Mouse (Mus musculus) E14TG2a.4 (cell line): ENCODE data around the gene Olfr559.

Source experiments
- H3K27me3 ChIP-seq: 2 replicates; pipeline ENCODE4 v1.6.1; 2014; ENCODE audit warnings: low read length, control low read depth; ENCODE audit not compliant: insufficient read depth
- H3K36me3 ChIP-seq: 2 replicates; pipeline ENCODE4 v1.6.1; 2014; ENCODE audit warnings: low read length, control low read depth; ENCODE audit not compliant: insufficient read depth
- H3K4me1 ChIP-seq: replicated peaks from 2 replicates; pipeline ENCODE4 v1.6.1; 2014; ENCODE audit warnings: low read depth, low read length, control low read depth
- H3K4me3 ChIP-seq: replicated peaks from 2 replicates; pipeline ENCODE4 v1.5.1; 2014; ENCODE audit warnings: mild to moderate bottlenecking, low read length
- H3K9me3 ChIP-seq: 2 replicates; pipeline ENCODE4 v1.6.1; 2014; ENCODE audit warnings: low read length, control low read depth
- CTCF ChIP-seq: conservative IDR thresholded peaks from 2 replicates; pipeline ENCODE4 v1.5.1; 2014; ENCODE audit warnings: low read length
- NANOG ChIP-seq: IDR thresholded peaks from 2 replicates; pipeline ENCODE4 v1.6.1; 2014; ENCODE audit warnings: borderline replicate concordance, low read length, mixed read lengths
- POU5F1 ChIP-seq: IDR thresholded peaks from 2 replicates; pipeline ENCODE4 v1.6.1; 2014; ENCODE audit warnings: low read length, borderline replicate concordance

Gene Olfr559

GRCm38 (mm10) chr7:102727391-102727790 lies at the start of gene Olfr559:
Olfr559 (minus strand) TSS chr7:102727491.
- no peaks in the 10 kb centered on the region for H3K27me3 ChIP-seq
- no peaks in the 10 kb centered on the region for H3K9me3 ChIP-seq
- no peaks in the 10 kb centered on the region for H3K4me1 ChIP-seq
- H3K36me3 ChIP-seq: no peaks in the 10 kb centered on the region
- TF ChIP-seq POU5F1 (no peak), NANOG (no peak), CTCF (no peak)
- H3K4me3 ChIP-seq: no peak within 1 kb of the TSS

GRCm38 (mm10) chr7:102770921-102771320 lies 43.6 kb upstream of the Olfr559 start, which contains the start of gene Olfr561:
Olfr561 (plus strand) TSS chr7:102771221.
- Histone ChIP-seq H3K27me3 (no peaks in the 10 kb centered on the region), H3K4me3 (no peak within 1 kb of the TSS), H3K4me1 (no peaks in the 10 kb centered on the region), H3K9me3 (no peaks in the 10 kb centered on the region), H3K36me3 (no peaks in the 10 kb centered on the region)
- TF ChIP-seq CTCF (no peak), NANOG (no peak), POU5F1 (no peak)

GRCm38 (mm10) chr7:102759266-102759665 lies 32.0 kb upstream of the Olfr559 start, which contains the start of the genes Olfr560 and Olfr78:
Olfr560 (minus strand) TSS chr7:102759366.
Olfr78 (minus strand) TSS chr7:102759471.
- Histone ChIP-seq H3K36me3 (no peaks in the 10 kb centered on the region), H3K27me3 (no peaks in the 10 kb centered on the region), H3K4me1 (no peaks in the 10 kb centered on the region), H3K9me3 (no peaks in the 10 kb centered on the region), H3K4me3 (no peak within 1 kb of the TSS)
- TF ChIP-seq CTCF: no peak
- no peak for TF ChIP-seq POU5F1
- no peak for TF ChIP-seq NANOG

- no peak overlapping the region for H3K4me3 ChIP-seq
- no peaks in the 10 kb centered on the region for H3K4me1 ChIP-seq
- H3K9me3 ChIP-seq: no peaks in the 10 kb centered on the region
- no peaks in the 10 kb centered on the region for H3K27me3 ChIP-seq
- H3K36me3 ChIP-seq: no peaks in the 10 kb centered on the region
- TF ChIP-seq NANOG (no peak), POU5F1 (no peak), CTCF (0 out of 2 replicates have a peak, but pooled peaks have one; percentile 4)
These were observed 24.8 kb upstream of the Olfr559 start for GRCm38 (mm10) chr7:102752086-102752485.

- no peaks in the 10 kb centered on the region for H3K4me1 ChIP-seq
- TF ChIP-seq NANOG (no peak), POU5F1 (no peak)
- no peaks in the 10 kb centered on the region for H3K27me3 ChIP-seq
- no peaks in the 10 kb centered on the region for H3K36me3 ChIP-seq
- H3K4me3 ChIP-seq: no peak overlapping the region
- peaks cover 10% of the 10 kb centered on the region for H3K9me3 ChIP-seq
These were observed 10.4 kb upstream of the Olfr559 start for GRCm38 (mm10) chr7:102737705-102738104.

- Histone ChIP-seq H3K4me3 (no peak overlapping the region), H3K4me1 (no peaks in the 10 kb centered on the region)
These were observed 6.5 kb upstream of the Olfr559 start for GRCm38 (mm10) chr7:102733793-102734192.

GRCm38 (mm10) chr7:102718970-102719369 lies 8.3 kb downstream of the Olfr559 start, which contains the start of gene Olfr33:
Olfr33 (minus strand) TSS chr7:102719070.
- TF ChIP-seq POU5F1 (no peak), CTCF (no peak), NANOG (no peak)
- Histone ChIP-seq H3K4me3 (no peak within 1 kb of the TSS), H3K4me1 (no peaks in the 10 kb centered on the region), H3K9me3 (no peaks in the 10 kb centered on the region), H3K27me3 (no peaks in the 10 kb centered on the region), H3K36me3 (no peaks in the 10 kb centered on the region)

More at GRCm38 (mm10) chr7:102733793-102734192, 6.5 kb upstream of the Olfr559 start:
- no peaks in the 10 kb centered on the region for H3K27me3 ChIP-seq
- H3K36me3 ChIP-seq: no peaks in the 10 kb centered on the region
- TF ChIP-seq POU5F1 (no peak), CTCF (no peak), NANOG (no peak)
- peaks cover 10% of the 10 kb centered on the region for H3K9me3 ChIP-seq

GRCm38 (mm10) chr7:102701915-102702314 lies 25.4 kb downstream of the Olfr559 start, which contains the start of gene Olfr558:
Olfr558 (plus strand) TSS chr7:102702215.
- TF ChIP-seq NANOG: no peak
- TF ChIP-seq CTCF: no peak
- TF ChIP-seq POU5F1: no peak
- H3K4me1 ChIP-seq: no peaks in the 10 kb centered on the region
- H3K9me3 ChIP-seq: no peaks in the 10 kb centered on the region
- H3K36me3 ChIP-seq: no peaks in the 10 kb centered on the region
- no peak within 1 kb of the TSS for H3K4me3 ChIP-seq
- H3K27me3 ChIP-seq: no peaks in the 10 kb centered on the region

GRCm38 (mm10) chr7:102698461-102698860 lies 28.8 kb downstream of the Olfr559 start:
- H3K9me3 ChIP-seq: no peaks in the 10 kb centered on the region
- TF ChIP-seq CTCF (no peak), POU5F1 (no peak), NANOG (no peak)

More at GRCm38 (mm10) chr7:102698461-102698860, 28.8 kb downstream of the Olfr559 start:
- H3K27me3 ChIP-seq: peaks cover 3% of the 10 kb centered on the region; the same call in 1 of the 2 replicates
- no peaks in the 10 kb centered on the region for H3K36me3 ChIP-seq
- no peak overlapping the region for H3K4me3 ChIP-seq
- no peaks in the 10 kb centered on the region for H3K4me1 ChIP-seq
